Mouse (Mus musculus) liver, postnatal 0 days (tissue): ENCODE data around the gene Rhebl1.

Experiments
- CTCF ChIP-seq: sonication (generic); IDR thresholded peaks from 2 replicates; pipeline ENCODE4 v1.5.1; 2016; ENCODE audit warnings: antibody characterized with exemption, low read depth
- EP300 ChIP-seq: IDR thresholded peaks from 2 replicates; pipeline ENCODE4 v1.6.1; 2016; ENCODE audit warnings: antibody characterized with exemption, low read depth, mild to moderate bottlenecking

- TF ChIP-seq EP300 (no peak), CTCF (no peak)
These were observed 33.2 kb upstream of the Rhebl1 start for GRCm38 (mm10) chr15:98927566-98927965.
